Mouse (Mus musculus) kidney, adult 9 months (tissue): ENCODE data around the gene Map10.

ENCODE experiments used
- DNase-seq: peaks from one replicate; pipeline ENCODE4 v3.0.0; 2022

Gene Map10

GRCm38 (mm10) chr8:125722675-125723074, 53.1 kb downstream of the Map10 start:
- peak; percentile 76 for DNase-seq
